Mouse (Mus musculus): ENCODE results near the gene Usp12.

Usp12 gene

DNA sequence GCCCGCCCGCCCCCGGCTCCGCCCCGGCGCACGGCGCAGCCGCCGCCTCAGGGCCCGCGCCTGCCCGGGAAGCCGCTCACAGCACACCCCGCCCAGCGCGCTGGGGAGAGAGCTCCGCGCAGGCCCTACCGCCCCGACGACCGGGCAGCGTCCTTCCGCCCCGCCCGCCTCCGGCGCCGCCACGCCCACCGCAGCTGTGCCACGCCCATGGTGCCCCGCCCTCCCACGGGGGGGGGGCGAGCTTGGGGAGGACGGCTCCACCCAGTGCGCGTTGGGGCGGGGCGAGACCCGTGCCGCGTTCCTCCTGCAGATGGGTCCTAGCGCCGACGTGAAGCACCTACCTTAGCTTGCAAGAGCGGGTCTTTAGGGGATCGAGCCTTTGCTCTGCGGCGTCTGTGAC is at the start of gene Usp12:
Gene Usp12 (minus strand): TSS at position 154 of the 400 bp plus-strand sequence.
- DNase-seq, result peak; percentile 97

DNA sequence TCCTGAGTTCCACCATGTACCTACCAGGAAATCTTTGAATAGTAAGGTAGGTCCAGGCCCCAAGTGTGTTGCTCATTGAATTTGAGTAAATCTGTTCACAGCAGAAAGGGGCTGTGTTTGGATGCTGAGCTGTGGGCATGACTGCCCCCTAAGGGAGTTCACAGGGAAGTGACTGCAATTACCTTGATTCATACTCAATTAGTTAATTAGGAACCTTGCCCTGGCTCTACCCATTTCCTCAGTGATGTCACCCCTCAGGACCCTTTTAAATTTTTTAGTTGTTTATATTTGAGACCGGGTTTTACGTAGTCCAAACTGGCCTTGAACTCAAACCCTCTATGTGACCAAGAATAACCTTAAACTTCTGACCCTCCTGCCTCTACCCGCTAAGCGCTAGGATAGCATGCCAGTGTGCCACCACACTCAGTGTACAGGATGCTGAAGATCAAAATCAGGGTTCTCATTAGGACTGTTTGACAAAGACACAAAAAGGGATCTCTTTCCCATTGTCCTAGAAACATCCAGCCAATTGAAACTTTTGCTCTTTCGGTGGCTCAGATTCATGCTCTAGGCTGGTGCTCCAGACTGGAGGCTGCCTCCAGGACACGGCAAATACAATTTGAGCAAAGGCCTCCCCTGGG is 49.6 kb upstream of the Usp12 start:
- DNase-seq, result no peak

DNA sequence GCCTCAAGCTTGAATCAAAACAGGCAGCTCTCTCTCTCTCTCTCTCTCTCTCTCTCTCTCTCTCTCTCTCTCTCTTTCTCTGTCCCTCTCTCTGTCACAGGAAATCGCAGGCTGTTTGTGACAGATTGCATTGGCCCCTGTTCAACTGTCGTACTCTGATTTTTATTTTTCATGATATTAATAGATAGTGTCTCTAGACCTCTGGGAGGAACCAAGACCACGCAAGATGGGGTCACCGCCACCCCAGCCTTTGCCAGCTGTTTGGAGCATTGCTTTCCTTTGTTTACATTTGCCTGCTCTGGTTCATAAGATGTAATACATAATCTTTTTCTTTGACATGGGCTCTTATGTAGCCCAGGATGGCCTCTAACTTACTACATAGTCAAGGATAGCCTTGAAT is 47.2 kb upstream of the Usp12 start:
- DNase-seq, result no peak

DNA sequence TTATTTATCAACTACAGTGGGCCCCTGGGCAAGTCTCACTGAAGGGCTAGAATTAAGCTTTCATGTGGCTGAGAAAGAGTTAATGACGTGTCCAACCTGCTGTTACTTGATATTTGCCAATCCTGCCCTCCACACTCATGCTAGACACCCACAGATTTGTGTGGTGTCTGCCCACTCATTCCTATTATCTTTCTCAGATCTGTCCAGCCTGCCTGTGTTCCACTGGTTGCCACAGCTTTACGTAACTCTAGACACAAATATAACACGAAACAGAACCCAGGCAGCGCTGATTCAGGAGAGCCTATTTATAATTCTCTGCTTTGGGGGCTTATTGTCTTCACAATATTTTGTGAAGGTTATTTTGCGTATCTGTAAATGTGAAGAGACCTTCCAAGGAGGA is 46.5 kb upstream of the Usp12 start:
- no peak for DNase-seq

DNA sequence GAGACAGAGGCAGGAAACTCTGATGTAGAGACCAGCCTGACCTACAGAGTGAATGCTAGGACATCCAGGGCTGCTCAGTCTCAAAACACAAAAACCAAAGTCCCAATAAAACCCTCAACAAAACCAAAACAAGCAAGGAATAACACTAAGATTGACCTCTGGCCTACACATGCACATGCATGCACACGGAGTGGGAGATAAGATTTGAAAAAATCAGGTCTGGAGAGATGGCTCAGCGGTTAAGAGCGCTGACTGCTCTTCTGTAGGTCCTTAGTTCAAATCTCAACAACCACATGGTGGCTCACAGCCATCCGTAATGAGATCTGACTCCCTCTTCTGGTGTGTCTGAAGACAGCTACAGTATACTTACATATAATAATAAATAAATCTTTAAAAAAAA is 45.6 kb upstream of the Usp12 start:
- DNase-seq, result no peak

DNA sequence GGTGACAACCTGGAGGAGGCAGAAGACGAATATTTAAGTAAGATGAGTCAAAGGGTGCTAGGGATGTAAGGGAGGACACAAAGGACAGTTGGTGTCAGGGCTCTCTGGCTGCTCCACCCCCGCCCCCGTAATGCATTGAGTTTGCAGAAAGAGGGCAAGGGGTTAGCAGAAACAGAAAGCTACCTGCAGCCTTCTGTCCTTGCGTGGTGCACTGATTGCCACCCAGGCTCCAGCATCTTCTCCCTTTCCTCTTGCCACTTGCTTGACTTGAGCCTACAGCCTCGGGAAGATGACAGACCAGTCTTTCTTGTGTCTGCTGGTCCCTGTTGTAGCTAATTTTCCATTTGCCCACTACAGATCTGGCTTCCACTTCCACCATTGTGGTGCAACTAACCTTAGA is 45.0 kb upstream of the Usp12 start:
- no peak for DNase-seq

DNA sequence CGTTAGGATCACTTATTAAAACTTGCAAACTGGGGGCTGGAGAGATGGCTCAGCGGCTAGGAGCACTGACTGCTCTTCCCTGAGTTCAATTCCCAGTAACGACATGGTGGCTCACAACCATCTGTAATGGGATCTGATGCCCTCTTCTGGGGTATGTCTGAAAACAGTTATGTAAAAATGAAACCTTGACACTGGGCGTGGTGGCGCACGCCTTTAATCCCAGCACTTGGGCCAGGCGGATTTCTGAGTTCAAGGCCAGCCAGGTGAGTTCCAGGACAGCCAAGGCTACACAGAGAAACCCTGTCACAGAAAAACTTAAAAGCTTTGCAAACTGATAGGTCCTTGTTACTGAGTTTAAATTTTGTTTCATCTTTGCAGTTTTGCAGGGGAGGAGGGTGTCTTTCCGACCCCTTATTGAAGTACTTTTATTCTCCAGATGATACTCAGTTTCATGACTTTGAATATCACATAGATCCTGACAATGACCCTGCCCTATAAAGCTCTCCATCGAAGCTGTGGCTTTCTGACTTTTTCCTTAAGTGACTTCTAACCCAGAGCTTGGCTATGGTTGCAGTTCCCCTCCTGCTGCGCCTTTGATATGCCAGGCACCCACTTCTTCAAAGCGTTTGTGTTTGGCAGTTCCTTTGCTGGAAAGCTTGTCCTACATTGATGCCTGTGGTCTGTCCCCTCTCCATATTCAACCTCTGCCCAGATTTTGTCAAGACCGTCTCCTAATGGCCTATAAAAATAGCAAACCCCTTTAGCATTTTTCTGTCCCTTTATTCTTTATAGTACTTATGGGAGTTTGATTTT is 44.2 kb upstream of the Usp12 start:
- no peak for DNase-seq

DNA sequence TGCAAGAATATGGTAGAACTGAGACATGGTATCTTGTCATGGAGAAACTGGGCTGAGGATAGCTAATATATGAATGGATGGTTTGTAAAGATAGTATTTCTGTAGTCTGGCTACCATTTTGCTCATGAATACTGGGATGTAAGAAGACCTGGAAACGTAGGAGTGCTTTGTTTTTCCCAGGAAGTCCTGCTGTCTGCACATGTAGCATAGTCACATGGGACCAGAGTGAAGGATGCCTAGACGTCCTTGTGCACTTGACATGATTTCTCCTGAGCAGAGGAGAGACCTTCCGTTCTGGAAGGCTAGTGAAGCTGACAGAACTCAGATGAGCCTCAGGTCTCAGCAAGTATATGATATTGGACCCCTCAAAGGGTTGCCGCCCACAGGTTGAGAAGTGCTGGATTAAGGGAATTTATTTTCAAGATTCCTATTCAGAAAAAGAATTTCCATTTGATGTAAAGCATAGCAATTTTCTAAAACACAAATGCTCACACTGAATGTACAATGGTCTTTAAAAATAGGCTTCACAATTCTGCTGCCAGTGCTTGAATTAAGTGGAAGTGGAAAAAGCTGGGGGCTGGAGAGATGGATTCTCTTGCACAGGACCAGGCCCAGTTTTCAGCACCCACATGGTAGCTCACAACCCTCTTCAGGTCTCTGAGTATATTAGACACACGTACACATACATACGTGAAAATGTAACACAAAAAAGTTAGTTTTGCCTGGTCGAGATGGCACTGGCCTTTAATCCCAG is 43.3 kb upstream of the Usp12 start:
- DNase-seq, result no peak

DNA sequence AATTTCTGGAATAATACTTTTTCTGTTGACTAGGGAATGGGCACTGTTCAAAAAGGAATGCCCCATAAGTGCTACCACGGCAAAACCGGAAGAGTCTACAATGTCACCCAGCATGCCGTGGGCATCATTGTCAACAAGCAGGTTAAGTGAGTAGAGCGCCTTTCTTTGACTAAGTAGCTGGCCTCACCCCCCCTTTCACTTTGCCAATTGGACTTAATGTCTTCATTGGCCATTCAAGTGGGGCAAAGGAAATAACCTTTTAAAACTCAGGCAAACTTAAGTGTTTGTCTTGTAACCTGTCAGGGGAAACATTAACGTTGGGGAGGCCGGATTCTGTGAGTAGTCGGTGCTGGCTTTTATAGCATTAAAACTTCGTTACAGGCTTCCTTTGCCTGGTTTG is 40.2 kb upstream of the Usp12 start:
- DNase-seq, result no peak

DNA sequence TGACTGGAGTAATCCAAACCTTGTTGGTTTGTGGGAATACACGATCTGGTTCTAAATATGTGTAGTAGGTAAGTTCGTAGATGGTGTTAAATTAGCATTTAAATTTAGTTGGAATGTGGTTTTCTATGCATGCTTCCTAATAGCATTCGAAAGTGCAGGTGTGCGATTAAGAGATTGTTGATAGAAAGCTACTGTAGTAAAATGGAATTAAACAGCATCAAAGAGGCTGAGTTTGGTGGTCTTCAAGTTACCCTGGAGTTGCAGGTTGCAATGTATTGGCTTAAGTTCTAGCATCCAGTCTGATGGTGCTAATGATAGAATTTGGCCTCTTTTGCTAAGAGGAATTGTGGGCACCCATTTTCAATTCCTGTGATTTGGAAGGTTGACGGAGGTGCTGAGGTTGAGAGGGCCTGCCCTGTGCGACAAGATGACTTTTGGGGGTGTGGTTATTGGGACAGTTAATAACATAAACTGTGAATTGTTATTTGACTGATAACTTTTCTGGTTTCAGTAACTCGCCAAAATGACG is 38.9 kb upstream of the Usp12 start:
- no peak for DNase-seq

DNA sequence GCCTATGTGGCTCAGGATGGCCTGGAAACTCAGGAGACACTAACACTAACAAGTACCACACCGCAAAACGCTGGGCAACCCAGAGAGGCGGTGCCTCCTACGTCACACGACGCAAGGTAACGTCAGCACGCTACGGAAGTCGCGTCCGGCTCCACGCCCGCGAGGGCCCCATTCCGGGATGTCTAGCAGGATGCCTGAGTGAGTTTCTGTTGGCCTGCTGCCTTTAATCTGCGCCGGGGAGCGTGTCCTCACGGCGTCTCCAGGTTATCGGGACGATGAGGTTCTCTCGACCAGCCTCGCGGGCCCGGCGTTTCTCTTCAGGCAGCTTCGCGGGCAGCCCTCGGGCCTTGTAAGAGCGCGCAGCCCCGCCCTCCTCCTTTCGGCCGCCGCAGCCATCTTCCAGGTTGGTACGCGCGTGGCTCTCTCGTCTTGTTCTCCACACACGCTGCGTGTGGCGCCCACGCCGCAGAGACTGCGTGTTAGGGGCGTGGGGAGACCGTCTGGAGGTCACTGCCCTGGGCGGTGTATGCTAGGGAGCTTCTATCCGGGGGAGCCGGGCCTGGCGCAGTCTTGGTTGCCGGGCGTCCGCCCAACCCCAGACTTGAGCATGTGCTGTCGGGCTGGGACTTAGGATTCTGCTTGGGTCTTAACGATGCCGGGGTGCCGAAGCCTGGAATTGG is 38.1 kb upstream of the Usp12 start, which contains the start of gene Rpl21:
Gene Rpl21 (plus strand): TSS at position 122 of the 680 bp plus-strand sequence.
- peak; percentile 92 for DNase-seq

DNA sequence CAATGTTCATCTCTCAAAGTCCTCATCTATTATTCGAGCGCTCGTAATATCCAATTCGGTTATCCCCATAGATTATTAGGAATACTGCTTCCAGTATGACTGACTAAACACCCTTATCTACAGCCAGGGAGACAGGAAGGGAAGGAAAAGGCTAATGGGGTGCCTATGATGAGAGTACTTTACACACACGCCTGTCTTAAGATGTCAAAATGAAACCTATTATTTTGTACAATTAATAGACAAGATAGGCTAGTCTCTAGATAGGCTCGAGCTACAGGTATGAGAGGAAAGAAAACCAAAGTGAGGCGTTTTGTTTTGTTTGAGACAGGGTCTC is 37.6 kb upstream of the Usp12 start:
- DNase-seq, result no peak

DNA sequence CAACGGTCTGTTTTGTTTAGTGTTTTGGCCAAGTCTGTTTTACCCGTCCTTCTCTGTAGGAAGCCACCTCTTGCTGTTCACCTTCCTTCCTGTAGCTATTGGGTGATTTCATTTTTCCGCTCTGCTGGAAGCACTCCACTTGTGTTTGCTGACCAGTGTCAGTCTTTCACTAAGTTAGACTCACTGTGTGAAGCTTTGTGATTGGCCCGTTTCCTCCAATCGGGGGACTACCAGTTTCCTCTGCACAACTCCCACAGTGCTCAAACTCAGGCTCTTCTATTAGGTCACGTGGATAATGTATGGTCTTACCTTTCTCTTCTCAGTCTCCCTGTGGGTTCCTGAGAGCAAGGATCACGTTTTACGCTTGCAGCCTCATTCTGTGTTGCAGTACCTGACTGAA is 34.7 kb upstream of the Usp12 start:
- DNase-seq, result no peak

DNA sequence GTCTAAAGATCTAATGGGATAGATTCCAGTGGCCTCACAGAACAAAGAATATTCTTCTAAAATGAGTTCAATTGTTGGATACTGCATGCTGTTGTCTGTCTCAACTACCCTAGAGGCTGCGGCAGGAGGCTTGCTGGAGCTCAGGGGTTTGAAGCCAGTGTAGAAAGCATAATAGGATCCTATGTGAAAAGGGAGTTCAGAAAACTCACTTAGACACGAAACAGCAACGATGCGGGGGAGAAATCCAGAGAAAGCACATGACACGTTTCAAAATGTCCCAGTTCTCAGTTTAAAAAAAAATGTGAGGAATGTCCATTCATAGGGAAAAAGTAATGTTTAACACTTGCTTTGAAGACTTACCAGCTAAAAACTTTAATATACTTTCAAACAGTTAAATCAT is 28.2 kb upstream of the Usp12 start:
- no peak for DNase-seq

DNA sequence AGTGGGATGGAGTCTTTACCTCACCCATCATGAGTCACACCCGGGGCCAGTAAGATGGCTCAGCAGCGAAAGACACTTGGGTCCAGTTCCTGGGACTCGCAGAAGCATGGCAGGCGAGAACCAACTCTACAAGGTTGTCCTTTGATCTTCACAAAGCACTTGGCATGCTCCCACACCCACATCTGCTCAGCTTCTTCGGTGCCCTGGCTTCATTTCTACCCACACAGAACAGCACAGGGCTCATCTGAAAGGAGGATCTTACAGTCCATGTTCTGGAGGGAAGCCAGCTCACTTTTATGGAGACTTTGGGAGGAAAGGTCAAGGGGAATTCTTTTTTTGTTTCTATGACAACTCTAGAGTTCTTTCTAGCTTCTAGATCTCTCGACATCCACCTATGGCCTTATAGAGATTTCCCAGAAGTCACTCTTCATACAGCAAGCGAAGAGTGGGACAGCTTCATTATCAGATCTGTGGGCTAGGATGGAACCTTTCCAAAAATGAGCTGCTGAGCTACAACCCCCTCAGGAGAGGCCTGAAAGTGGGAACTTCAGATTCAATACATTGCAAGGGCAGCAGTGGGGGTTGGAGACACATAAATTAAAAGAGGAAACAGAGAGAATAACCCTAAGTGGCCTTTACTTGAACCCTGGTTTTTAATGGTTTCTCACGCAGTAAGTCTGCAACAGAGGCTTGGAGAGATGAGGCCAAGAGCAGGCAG is 24.3 kb upstream of the Usp12 start:
- DNase-seq, result no peak

DNA sequence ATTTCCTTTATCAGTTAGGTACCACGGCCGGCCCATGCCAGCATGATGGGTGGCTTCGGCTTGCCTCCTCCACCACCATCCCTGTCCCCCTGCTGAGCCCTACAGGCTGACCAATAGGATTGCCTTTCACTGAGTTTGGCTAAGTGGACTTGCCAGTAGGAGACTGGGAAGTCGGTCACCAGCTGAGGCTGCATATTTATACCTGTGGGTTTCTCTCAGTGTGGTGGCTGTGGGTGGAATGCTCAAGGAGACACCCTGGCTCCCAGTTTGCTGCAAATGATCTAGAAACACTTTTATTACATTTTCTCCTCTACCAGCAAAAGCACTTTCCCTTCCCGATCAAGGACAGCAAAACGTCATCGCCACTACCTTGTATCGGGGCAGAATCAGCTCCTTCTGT is 22.8 kb upstream of the Usp12 start:
- no peak for DNase-seq

DNA sequence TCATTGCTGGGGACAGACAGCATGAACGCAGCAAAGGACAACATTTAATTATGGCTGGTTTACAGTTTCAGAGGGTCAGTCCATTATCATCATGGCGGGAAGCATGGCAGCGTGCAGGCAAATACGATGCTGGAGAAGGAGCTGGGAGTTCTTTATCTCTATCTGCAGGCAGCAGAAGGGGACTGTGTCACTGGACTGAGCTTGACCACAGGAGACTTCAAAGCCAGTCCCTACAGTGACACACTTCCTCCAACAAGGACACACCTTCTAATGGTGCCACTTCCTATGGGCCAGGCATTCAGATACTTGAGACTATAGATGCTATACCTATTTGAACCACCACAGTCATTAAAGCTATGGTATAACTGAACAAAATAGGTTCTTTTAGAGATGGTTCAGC is 20.6 kb upstream of the Usp12 start:
- DNase-seq, result no peak

DNA sequence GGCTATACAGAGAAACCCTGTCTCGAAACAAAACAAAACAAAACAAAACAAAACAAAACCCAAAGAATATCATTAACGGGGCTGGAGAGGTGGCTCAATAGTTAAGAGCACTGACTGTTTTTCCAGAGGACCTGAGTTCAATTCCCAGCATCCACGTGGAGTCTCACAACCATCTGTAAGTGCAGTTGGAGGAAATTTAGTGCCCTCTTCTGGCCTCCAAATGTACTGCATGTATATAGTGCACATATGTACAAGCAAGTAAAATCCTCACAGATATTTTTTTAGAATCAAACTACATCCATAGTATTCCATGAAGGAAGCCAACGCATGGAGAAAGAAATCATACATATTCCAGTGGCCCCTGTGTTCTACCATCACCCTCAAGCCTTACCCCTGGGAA is 18.6 kb upstream of the Usp12 start:
- no peak for DNase-seq

DNA sequence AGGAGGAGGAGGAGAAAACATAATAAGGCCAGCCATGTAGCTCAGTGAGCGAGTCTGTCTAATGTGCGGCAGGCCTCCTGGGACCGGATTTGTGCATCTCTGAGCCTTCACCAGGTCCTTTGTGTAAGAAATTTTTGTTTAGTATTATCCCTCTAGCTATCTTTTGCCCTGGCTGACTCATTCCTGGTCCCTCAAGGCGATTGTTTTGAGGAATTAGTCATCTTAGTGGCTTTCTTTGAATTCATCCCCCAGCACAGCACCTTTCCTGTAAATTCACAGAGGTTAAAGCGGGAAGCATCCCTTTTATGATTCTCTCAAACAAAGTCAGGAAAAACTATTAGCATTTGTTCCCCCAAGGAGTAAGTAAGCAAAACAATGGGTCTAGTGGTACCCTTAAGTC is 18.1 kb upstream of the Usp12 start:
- DNase-seq, result no peak

DNA sequence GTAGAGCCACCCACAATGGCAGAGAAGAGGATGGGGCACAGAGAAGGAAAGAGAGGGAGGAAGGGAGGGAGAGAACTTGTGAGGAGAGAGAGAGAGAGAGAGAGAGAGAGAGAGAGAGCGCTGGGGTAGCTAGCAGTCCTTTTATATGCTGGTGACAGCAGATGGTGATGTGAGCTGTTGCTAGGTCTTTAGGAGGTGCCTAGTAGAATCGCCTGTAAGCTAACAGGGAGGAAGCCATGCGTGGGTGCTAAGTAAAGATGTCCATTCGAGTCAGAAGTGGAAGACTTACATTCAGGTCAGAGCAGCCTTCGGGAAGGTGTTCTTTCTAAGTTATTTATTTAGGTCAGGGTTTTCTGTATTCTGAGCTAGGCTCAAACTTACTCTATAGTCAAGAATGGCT is 15.1 kb upstream of the Usp12 start:
- no peak for DNase-seq

DNA sequence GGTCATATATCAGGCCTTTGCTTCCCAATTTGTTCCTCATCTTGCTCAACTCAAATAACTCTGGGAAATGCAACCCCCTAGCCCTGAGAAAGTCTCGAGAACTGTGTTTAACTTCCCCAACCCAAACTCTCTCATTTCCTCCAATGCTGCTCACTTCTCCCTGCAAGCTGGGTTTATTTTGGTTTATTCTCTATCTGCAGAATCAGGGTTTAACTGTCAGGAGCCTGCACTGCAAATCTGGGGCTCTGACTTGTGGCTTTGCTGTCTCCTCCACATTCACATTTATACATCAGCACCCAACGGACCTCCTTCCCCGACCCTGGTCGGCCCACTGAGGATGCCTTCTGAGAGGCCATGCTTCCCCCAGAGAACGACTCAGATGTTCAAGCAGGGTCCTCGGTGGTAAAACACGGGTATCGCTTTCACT is 11.2 kb upstream of the Usp12 start:
- DNase-seq, result no peak

DNA sequence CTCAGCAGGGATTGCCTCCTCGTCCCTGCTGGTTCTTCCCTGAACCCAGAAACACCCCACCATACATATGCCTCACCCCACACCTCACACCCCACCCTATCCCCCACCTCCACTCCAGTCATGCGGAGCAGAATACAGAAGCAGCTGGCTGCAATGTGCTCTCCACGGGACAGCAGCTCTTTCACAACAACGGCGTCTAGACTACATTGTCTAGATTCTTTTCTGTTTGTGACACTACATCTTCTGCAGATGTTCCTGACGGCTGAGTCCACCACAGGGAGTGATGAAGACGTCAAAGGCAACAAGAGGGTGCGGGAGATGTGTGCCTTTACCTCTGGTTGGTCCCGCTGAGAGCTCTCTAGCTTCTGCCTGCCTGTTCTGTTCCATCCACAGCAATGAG is 3.2 kb upstream of the Usp12 start:
- DNase-seq, result no peak

DNA sequence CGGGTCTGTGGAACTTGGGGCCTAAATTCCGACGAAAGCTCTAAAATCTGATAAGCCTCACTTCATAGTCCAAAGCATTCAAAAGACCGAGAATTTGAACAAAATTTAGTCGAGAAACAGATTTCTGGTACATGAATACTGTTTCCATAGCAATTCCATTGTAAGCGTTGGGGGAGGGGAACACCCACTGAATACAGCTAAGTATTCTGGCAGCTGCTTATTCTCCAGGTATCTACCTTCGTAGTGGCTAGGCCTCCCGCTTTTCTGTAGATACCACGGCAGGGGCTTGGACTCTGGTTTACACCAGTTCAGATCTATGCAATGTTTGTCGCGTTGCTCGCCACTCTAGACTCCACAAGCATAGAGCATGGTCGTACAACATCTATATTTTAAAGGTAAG is 922 bp upstream of the Usp12 start:
- peak; percentile 60 for DNase-seq
